Mouse (Mus musculus) cerebellum, postnatal 10 days (tissue): ENCODE data around the gene Slx4.
"Not testable (repeated sequence)": the region's sequence is repeated elsewhere in the genome, so short reads cannot be mapped to it uniquely, and the experiment has no call there.

Experiments used
- DNase-seq, 2 experiments: peaks; one replicate each; pipeline ENCODE4 v3.0.0; 2021; ENCODE audit warnings: mixed read lengths in 2 of 2

Slx4 gene

GRCm38 (mm10) chr16:4003489-4004398 lies at the start of gene Slx4:
Gene Slx4, minus strand, starts transcription at chr16:4003770.
- DNase-seq, result peak; percentile 96 to 97

- DNase-seq, result no peak
Observed at GRCm38 (mm10) chr16:4052601-4053000, 49.0 kb upstream of the Slx4 start.

GRCm38 (mm10) chr16:4045524-4045923 lies 42.0 kb upstream of the Slx4 start:
- DNase-seq, result no peak

- DNase-seq, result no peak
Observed at GRCm38 (mm10) chr16:4044093-4044492, 40.5 kb upstream of the Slx4 start.

GRCm38 (mm10) chr16:4041646-4042045 lies 38.1 kb upstream of the Slx4 start:
- DNase-seq, result no peak

- no peak for DNase-seq
Observed at GRCm38 (mm10) chr16:4040206-4040605, 36.6 kb upstream of the Slx4 start.

- DNase-seq, result no peak
Observed at GRCm38 (mm10) chr16:4037690-4038089, 34.1 kb upstream of the Slx4 start.

- no peak for DNase-seq
Observed at GRCm38 (mm10) chr16:4036807-4037206, 33.2 kb upstream of the Slx4 start, which contains the start of gene Dnase1. Gene Dnase1, plus strand, starts transcription at chr16:4036942.

GRCm38 (mm10) chr16:4035575-4035974 lies 32.0 kb upstream of the Slx4 start:
- DNase-seq, result no peak

- no peak for DNase-seq
Observed at GRCm38 (mm10) chr16:4034476-4034875, 30.9 kb upstream of the Slx4 start.

- DNase-seq, result no peak
Observed at GRCm38 (mm10) chr16:4033971-4034370, 30.4 kb upstream of the Slx4 start.

GRCm38 (mm10) chr16:4032341-4032748 lies 28.8 kb upstream of the Slx4 start:
- no peak for DNase-seq

GRCm38 (mm10) chr16:4031441-4032274 lies 28.1 kb upstream of the Slx4 start:
- DNase-seq, result no peak

- DNase-seq, result no peak
Observed at GRCm38 (mm10) chr16:4030501-4030900, 26.9 kb upstream of the Slx4 start.

- no peak for DNase-seq
Observed at GRCm38 (mm10) chr16:4029371-4029841, 25.8 kb upstream of the Slx4 start.

GRCm38 (mm10) chr16:4027211-4027610 lies 23.6 kb upstream of the Slx4 start:
- DNase-seq, result no peak

- DNase-seq, result no peak
Observed at GRCm38 (mm10) chr16:4026672-4027071, 23.1 kb upstream of the Slx4 start.

GRCm38 (mm10) chr16:4022719-4023118 lies 19.1 kb upstream of the Slx4 start:
- DNase-seq, result no peak

GRCm38 (mm10) chr16:4021241-4021640 lies 17.7 kb upstream of the Slx4 start:
- no peak for DNase-seq

GRCm38 (mm10) chr16:4017466-4017865 lies 13.9 kb upstream of the Slx4 start:
- DNase-seq, result not testable (repeated sequence)

GRCm38 (mm10) chr16:4016786-4017185 lies 13.2 kb upstream of the Slx4 start:
- not testable (repeated sequence) for DNase-seq

GRCm38 (mm10) chr16:4014040-4014668 lies 10.6 kb upstream of the Slx4 start:
- no peak for DNase-seq
